Comparison of ENCODE assay signal across 9 mouse cellular contexts in the genomic region with DNA sequence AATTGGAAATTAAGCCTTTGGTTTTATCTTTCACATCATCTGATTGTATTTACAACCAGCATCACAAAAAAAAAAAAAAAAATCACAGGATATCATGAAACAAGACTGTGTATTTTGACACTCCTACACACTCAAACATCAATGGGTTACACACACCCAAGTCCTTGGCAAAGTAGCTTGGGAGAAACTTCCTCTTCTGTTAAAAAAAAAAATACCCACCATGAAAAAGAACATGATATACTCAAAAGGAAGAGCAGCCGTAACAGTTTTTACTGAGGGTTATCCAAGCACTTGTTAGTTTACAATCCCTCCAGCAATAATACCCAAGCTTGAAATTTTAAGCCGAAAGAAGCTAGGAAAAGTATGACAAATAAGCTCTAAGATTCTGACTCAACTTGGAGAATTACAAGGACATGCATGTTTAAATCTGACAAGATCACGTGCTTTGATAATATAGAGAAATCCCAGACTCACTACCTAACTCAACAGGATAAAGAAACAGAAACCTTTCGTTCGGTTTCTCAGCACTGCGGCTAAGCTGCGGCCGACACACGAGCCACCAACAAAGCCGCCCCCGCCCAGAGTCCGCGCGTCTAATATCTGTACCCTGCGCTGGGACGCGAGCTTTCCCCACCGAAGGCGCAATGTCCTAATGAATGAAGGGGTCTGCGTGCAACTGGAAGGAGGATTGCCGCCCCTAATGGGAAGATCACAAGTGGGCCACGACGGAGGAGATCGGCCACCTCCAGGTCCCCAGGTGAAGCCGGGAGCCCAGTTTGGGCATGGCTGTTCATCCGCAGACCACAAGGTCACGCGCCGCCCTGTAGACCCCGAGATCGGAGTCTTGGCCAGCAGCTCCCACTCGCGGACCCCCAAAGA. TPM values are rescaled to one million over a fixed set of nuclear protein-coding genes. Genes with fewer than 3 reads are reported as not detected.
DNase-seq lines count a peak whose midpoint lies in the region; ATAC-seq lines count a peak whose summit lies in the region.
"Had no signal": no experiment of that assay in that cellular context is flagged by ENCODE, and none has a peak within 500 bp of the region (broad histone marks: within the 10 kb centered on the region; RNA-seq: fewer than 3 reads in every experiment).

No protein-coding gene starts in this region.

- H3K27ac ChIP-seq in forebrain, embryonic 14.5 days (ENCODE audit: low read depth, low read length): peak overlapping the region; percentile 89
- H3K27ac ChIP-seq in liver, embryonic 11.5 days (ENCODE audit: low read depth, low read length): peak overlapping the region; percentile 92
- peak overlapping the region; percentile 76 for H3K27ac ChIP-seq in stomach, embryonic 16.5 days (ENCODE audit: low read length)

- peak overlapping the region; percentile 95 for H3K4me3 ChIP-seq in forebrain, embryonic 14.5 days (ENCODE audit: low read depth, low read length)
- H3K4me3 ChIP-seq in liver, embryonic 11.5 days (ENCODE audit: low read depth, low read length): peak overlapping the region; percentile 98
- H3K4me3 ChIP-seq in stomach, embryonic 16.5 days (replicated peaks; ENCODE audit: low read length): peak overlapping the region; percentile 83

- peaks cover 72% of the 10 kb centered on the region for H3K36me3 ChIP-seq in forebrain, embryonic 14.5 days (ENCODE audit: control insufficient read depth, insufficient read depth, low read length)
- H3K36me3 ChIP-seq in liver, embryonic 11.5 days (ENCODE audit: control insufficient read depth, insufficient read depth, low read length): peaks cover 61% of the 10 kb centered on the region
- peaks cover 33% of the 10 kb centered on the region for H3K36me3 ChIP-seq in stomach, embryonic 16.5 days (ENCODE audit: control insufficient read depth, insufficient read depth, low read length)

- under 1% methylated on average over 33 of the region's 33 CpGs for WGBS in forebrain, embryonic 14.5 days
- under 1% methylated on average over 33 of the region's 33 CpGs for WGBS in liver, embryonic 11.5 days
- WGBS in stomach, embryonic 16.5 days: under 1% methylated on average over 33 of the region's 33 CpGs

- DNase-seq in adrenal gland, postnatal 36 days: peak; percentile 49 to 59
- DNase-seq in adrenal gland, adult 2 months: no peak
- DNase-seq in right cerebral cortex, adult 2 months (ENCODE audit: low spot score in 2 of 2): peak; percentile 37 to 57
- DNase-seq in right cerebral cortex, postnatal 4 days: no peak
- peak; percentile 41 for DNase-seq in forebrain, embryonic 14.5 days (ENCODE audit: low spot score)
- no peak for DNase-seq in liver, embryonic 11.5 days (ENCODE audit: low spot score)
- DNase-seq in urinary bladder, postnatal 25 days (ENCODE audit: low spot score): no peak

- peak overlapping the region; percentile 82 for H3K4me2 ChIP-seq in forebrain, embryonic 14.5 days (ENCODE audit: low read length)
- H3K4me2 ChIP-seq in liver, embryonic 11.5 days: peak overlapping the region; percentile 89
- H3K4me2 ChIP-seq in stomach, embryonic 16.5 days (ENCODE audit: low read depth, low read length): peak overlapping the region; percentile 60

- H3K4me1 ChIP-seq in forebrain, embryonic 14.5 days (ENCODE audit: control insufficient read depth, insufficient read depth, low read length): peaks cover 24% of the 10 kb centered on the region
- peaks cover 25% of the 10 kb centered on the region for H3K4me1 ChIP-seq in liver, embryonic 11.5 days (replicated peaks; ENCODE audit: control insufficient read depth, insufficient read depth, low read length)
- peaks cover 30% of the 10 kb centered on the region for H3K4me1 ChIP-seq in stomach, embryonic 16.5 days (ENCODE audit: control insufficient read depth, insufficient read depth, low read length)

- no peaks in the 10 kb centered on the region for H3K9me3 ChIP-seq in forebrain, embryonic 14.5 days (replicated peaks; ENCODE audit: control insufficient read depth, low read length)
- H3K9me3 ChIP-seq in liver, embryonic 11.5 days (ENCODE audit: control insufficient read depth, low read length): no peaks in the 10 kb centered on the region
- H3K9me3 ChIP-seq in stomach, embryonic 16.5 days (replicated peaks; ENCODE audit: control insufficient read depth, low read length): no peaks in the 10 kb centered on the region

- peak overlapping the region; percentile 94 for H3K9ac ChIP-seq in forebrain, embryonic 14.5 days (ENCODE audit: low read length)
- peak overlapping the region; percentile 98 for H3K9ac ChIP-seq in liver, embryonic 11.5 days (ENCODE audit: low read depth, low read length)
- peak overlapping the region; percentile 91 for H3K9ac ChIP-seq in stomach, embryonic 16.5 days (ENCODE audit: low read length)

- no peaks in the 10 kb centered on the region for H3K27me3 ChIP-seq in forebrain, embryonic 14.5 days (replicated peaks; ENCODE audit: control insufficient read depth, insufficient read depth, low read length)
- H3K27me3 ChIP-seq in liver, embryonic 11.5 days (replicated peaks; ENCODE audit: control insufficient read depth, insufficient read depth, low read length): no peaks in the 10 kb centered on the region
- no peaks in the 10 kb centered on the region for H3K27me3 ChIP-seq in stomach, embryonic 16.5 days (ENCODE audit: control insufficient read depth, insufficient read depth, low read length)

- 0 out of 2 replicates have a peak, but pooled peaks have one; percentile 0 for ATAC-seq in forebrain, embryonic 14.5 days
- no peak for ATAC-seq in liver, embryonic 11.5 days (replicated peaks; ENCODE audit: low FRiP score)
- ATAC-seq in stomach, embryonic 16.5 days (ENCODE audit: insufficient read depth, low FRiP score): no peak

RNA-seq across cellular contexts. Expression of a gene that starts 0.7 kb away (rescaled TPM):
- 10 to 100 TPM; 46.5 to 47.1 TPM for total RNA-seq in adrenal gland, postnatal 36 days (2021)
- total RNA-seq in adrenal gland, adult 2 months (2021): 10 to 100 TPM; 53.2 to 55.5 TPM
- 32.8 and 45.4 TPM in 2 replicates for polyA plus RNA-seq in adrenal gland, adult 2 months (2012; rRNA removed)
- 95.0 and 95.4 TPM in 2 replicates for polyA plus RNA-seq in forebrain, embryonic 14.5 days (2014; fragmentation: Nextera tagmentation; extraction: Ambion mirVana)
- polyA plus RNA-seq in liver, embryonic 11.5 days (2014; fragmentation: Nextera tagmentation; extraction: Ambion mirVana): 127 and 130 TPM in 2 replicates
- 98.8 and 99.1 TPM in 2 replicates for polyA plus RNA-seq in stomach, embryonic 16.5 days (2015; fragmentation: Nextera tagmentation; extraction: Ambion mirVana)

RNA-seq across cellular contexts. Expression of a gene that starts 0.8 kb away (rescaled TPM):
- 100 to 1,000 TPM; 137 to 164 TPM for total RNA-seq in adrenal gland, postnatal 36 days (2021)
- 100 to 1,000 TPM; 139 to 162 TPM for total RNA-seq in adrenal gland, adult 2 months (2021)
- polyA plus RNA-seq in adrenal gland, adult 2 months (2012; rRNA removed): 141 and 175 TPM in 2 replicates
- polyA plus RNA-seq in forebrain, embryonic 14.5 days (2014; fragmentation: Nextera tagmentation; extraction: Ambion mirVana): 527 and 537 TPM in 2 replicates
- polyA plus RNA-seq in liver, embryonic 11.5 days (2014; fragmentation: Nextera tagmentation; extraction: Ambion mirVana): 943 and 989 TPM in 2 replicates
- polyA plus RNA-seq in stomach, embryonic 16.5 days (2015; fragmentation: Nextera tagmentation; extraction: Ambion mirVana): 370 and 425 TPM in 2 replicates

RNA-seq across cellular contexts. Expression of a gene that starts 10.4 kb away (rescaled TPM):
- under 1 TPM in 1 of 2 experiments, not detected in 1; 0.86 TPM for total RNA-seq in adrenal gland, postnatal 36 days (2021)
- 1 to 10 TPM in 1 of 2 experiments, not detected in 1; 2.7 TPM for total RNA-seq in adrenal gland, adult 2 months (2021)
- polyA plus RNA-seq in adrenal gland, adult 2 months (2012; rRNA removed): not detected in 2 replicates
- 1.8 TPM in 1 of 2 replicates, not detected in the other for polyA plus RNA-seq in forebrain, embryonic 14.5 days (2014; fragmentation: Nextera tagmentation; extraction: Ambion mirVana)
- 1.5 and 4.1 TPM in 2 replicates for polyA plus RNA-seq in liver, embryonic 11.5 days (2014; fragmentation: Nextera tagmentation; extraction: Ambion mirVana)
- polyA plus RNA-seq in stomach, embryonic 16.5 days (2015; fragmentation: Nextera tagmentation; extraction: Ambion mirVana): not detected in 2 replicates
- polyA plus RNA-seq: large intestine, adult 2 months had no signal

RNA-seq across cellular contexts. Expression of a gene that starts 12.8 kb away (rescaled TPM):
- total RNA-seq in adrenal gland, postnatal 36 days (2021): 10 to 100 TPM; 20.2 to 23.1 TPM
- total RNA-seq in adrenal gland, adult 2 months (2021): 10 to 100 TPM; 23.3 to 23.8 TPM
- polyA plus RNA-seq in adrenal gland, adult 2 months (2012; rRNA removed): 182 and 191 TPM in 2 replicates
- polyA plus RNA-seq in forebrain, embryonic 14.5 days (2014; fragmentation: Nextera tagmentation; extraction: Ambion mirVana): 5.9 and 10.2 TPM in 2 replicates
- 7.7 and 7.8 TPM in 2 replicates for polyA plus RNA-seq in liver, embryonic 11.5 days (2014; fragmentation: Nextera tagmentation; extraction: Ambion mirVana)
- 5.0 and 6.9 TPM in 2 replicates for polyA plus RNA-seq in stomach, embryonic 16.5 days (2015; fragmentation: Nextera tagmentation; extraction: Ambion mirVana)

RNA-seq across cellular contexts. Expression of a gene that starts 30.1 kb away (rescaled TPM):
- total RNA-seq in adrenal gland, postnatal 36 days (2021): not detected
- not detected for total RNA-seq in adrenal gland, adult 2 months (2021)
- polyA plus RNA-seq in adrenal gland, adult 2 months (2012; rRNA removed): not detected in 2 replicates
- 0.13 and 0.16 TPM in 2 replicates for polyA plus RNA-seq in forebrain, embryonic 14.5 days (2014; fragmentation: Nextera tagmentation; extraction: Ambion mirVana)
- polyA plus RNA-seq in liver, embryonic 11.5 days (2014; fragmentation: Nextera tagmentation; extraction: Ambion mirVana): not detected in 2 replicates
- polyA plus RNA-seq in stomach, embryonic 16.5 days (2015; fragmentation: Nextera tagmentation; extraction: Ambion mirVana): not detected in 2 replicates
- polyA plus RNA-seq: large intestine, adult 2 months had no signal

Comparison
In these comparisons a context has a peak if more than half of its experiments do, and no peak if none do; other contexts are left out.
1. DNase-seq: peak in adrenal gland, postnatal 36 days (2 of 2), right cerebral cortex, adult 2 months (2 of 2) and forebrain, embryonic 14.5 days (single experiment); none in adrenal gland, adult 2 months (single experiment), right cerebral cortex, postnatal 4 days (single experiment), liver, embryonic 11.5 days (single experiment) and urinary bladder, postnatal 25 days (single experiment).
2. Peak in every context shown above with its lines, with median percentiles within 50 percentile points of each other: H3K27ac ChIP-seq, H3K4me2 ChIP-seq, H3K4me3 ChIP-seq and H3K9ac ChIP-seq.